Mouse (Mus musculus) myocyte (in vitro differentiated cells): ENCODE results near the gene Gm11492.

ENCODE experiments used
- E2F4 ChIP-seq: IDR thresholded peaks from one replicate; pipeline ENCODE4 v1.6.1; 2011; ENCODE audit warnings: mild to moderate bottlenecking, control low read depth, moderate library complexity; ENCODE audit not compliant: insufficient read depth
- SRF ChIP-seq: IDR thresholded peaks from one replicate; pipeline ENCODE4 v1.6.1; 2011; ENCODE audit warnings: low read depth; ENCODE audit not compliant: control insufficient read depth, insufficient read length

GRCm38 (mm10) chr11:87615952-87616351 is 49.5 kb downstream of the Gm11492 start:
- TF ChIP-seq E2F4: no peak
- no peak for TF ChIP-seq SRF
